Mouse (Mus musculus): ENCODE results near the gene Eapp. TPM values are rescaled to one million over a fixed set of nuclear protein-coding genes. Genes with fewer than 3 reads are reported as not detected.
A peak's percentile ranks its signal among the peaks of the same experiment; 100 is the strongest.
"Not testable (repeated sequence)": the region's sequence is repeated elsewhere in the genome, so short reads cannot be mapped to it uniquely, and the experiment has no call there.

The Eapp gene
- polyA plus RNA-seq, 1 experiment from 2014 or later = 52.7 TPM

DNA sequence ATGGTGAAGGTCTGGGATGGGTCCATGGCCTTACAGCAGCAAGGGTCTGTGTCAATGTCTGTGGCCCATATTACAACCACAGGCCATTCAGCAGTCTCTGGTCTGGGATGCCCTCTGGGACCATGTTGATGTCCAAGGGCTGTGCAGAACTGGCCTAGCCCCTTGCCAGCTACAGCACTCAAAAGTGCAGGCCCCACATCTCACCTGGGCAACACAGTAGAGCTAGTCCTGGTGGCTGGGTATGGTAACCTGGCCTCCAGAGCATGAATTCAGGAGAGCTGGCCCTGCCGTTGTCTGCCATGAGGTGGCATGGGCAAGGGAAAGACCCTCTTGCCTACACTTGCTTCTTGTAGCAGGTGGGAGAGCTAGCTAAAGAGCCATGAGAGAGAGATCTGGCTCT, 27.6 kb downstream of the Eapp start:
- DNase-seq (ENCODE audit: low read depth, low spot score) = no peak
- CTCF ChIA-PET = interaction anchor here (1.1 kb wide), 1 partner anchor 21 kb away, joined by 3 read pairs; no protein-coding TSS in a partner anchor
- ATAC-seq = no peak
- TF ChIP-seq CTCF (IDR thresholded peaks at IDR 0.05) = no peak
- no peaks in the 10 kb centered on the region for H3K27me3 ChIP-seq
- POLR2A ChIA-PET = no interaction called here
- in situ Hi-C loops (cut with MboI; ENCODE audit: low pct_unique_long_range_greater_than_20kb) = no loop called here

DNA sequence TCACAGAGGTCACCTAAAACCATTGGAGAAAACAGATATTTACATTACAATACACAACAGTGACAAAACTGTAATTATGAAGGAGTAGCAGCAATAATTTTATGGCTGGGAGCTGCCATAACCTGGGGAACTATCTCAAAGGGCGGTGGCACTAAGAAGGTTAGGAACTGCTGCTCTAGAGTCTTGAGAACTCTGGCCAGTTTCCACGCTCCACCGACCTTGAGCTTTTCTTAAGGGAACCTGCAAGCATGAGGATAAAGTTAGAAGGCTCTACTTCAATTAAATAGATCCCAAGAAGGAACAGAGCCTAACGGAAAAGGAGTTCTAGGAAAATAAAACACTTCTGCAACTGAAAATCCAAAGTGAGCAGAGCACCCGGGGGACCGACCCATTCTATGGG, 30.2 kb downstream of the Eapp start:
- ChIA-PET CTCF (no interaction called here), POLR2A (no interaction called here)
- no peak for DNase-seq (ENCODE audit: low read depth, low spot score)
- ATAC-seq = no peak
- no peak for TF ChIP-seq CTCF (IDR thresholded peaks at IDR 0.05)
- no peaks in the 10 kb centered on the region for H3K27me3 ChIP-seq
- in situ Hi-C loops (cut with MboI; ENCODE audit: low pct_unique_long_range_greater_than_20kb) = no loop called here

DNA sequence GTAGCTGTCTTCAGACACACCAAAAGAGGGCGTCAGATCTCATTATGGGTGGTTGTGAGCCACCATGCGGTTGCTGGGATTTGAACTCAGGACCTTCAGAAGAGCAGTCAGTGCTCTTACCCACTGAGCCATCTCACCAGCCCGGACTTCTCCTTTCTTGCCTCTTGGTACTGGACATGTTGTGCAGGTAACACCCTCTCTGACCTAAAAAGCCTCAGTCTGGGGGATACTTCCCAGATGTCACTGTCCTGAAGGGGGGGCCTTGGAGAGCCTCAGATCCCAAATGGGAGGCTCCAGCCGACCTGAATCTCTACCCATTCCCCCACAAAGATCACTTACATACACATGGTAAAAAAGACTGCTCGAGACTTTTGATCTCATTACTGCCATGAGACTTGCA, 34.2 kb downstream of the Eapp start:
- in situ Hi-C loops (cut with MboI; ENCODE audit: low pct_unique_long_range_greater_than_20kb); ATAC-seq; DNase-seq (ENCODE audit: low read depth, low spot score); H3K27me3 ChIP-seq; POLR2A ChIA-PET; CTCF ChIA-PET: not testable (repeated sequence)

DNA sequence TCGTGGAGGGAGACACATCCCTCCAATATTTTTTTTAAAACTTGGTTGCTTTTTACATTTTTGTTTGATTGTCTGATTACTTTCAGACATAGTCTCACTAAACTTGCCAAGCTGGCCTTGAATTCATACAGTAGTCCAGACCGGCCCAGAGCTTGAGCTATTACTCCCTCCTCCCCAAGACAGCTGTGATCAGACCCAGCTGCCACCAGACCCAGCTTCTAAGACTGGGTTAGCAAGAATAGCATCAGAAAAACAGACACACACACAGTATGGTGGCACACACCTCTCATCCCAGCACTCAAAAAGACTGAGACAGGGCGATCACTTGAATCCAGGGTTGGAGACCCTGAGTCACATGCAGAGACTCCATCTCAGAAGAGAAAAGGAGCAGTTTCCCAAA, 35.8 kb downstream of the Eapp start:
- no peak for TF ChIP-seq CTCF (IDR thresholded peaks at IDR 0.05)
- ChIA-PET POLR2A (no interaction called here), CTCF (no interaction called here)
- ATAC-seq = no peak
- DNase-seq (ENCODE audit: low read depth, low spot score) = no peak
- no peaks in the 10 kb centered on the region for H3K27me3 ChIP-seq
- in situ Hi-C loops (cut with MboI; ENCODE audit: low pct_unique_long_range_greater_than_20kb) = no loop called here

DNA sequence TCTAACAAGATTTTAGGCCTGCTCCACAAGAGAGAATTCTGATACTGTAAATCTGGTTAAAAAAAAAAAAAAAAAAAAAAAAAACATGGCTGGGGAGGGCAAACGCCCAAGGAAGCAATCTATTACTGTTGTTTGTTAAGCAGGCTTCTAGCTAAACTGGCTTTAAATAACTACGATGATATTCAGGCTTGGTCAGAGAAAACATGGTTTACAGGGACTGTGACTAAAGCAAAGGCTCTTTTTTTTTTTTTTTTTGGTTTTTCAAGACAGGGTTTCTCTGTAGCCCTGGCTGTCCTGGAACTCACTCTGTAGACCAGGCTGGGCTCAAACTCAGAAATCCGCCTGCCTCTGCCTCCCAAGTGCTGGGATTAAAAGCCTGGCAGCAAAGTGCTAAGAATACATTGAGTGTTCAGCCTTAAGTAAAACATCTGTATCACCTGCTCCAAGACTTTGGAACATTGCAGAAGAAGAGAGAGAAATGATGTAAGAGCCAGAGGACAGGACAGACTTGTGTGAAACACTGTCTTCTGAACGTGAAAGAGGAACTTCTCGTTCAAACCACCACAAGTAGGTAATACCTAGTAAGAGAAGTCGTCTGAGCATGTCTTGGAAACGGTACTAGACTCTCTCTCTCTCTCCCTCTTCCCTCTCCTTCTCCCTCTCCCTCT, 37.1 kb downstream of the Eapp start:
- ATAC-seq = no peak
- no peak for DNase-seq (ENCODE audit: low read depth, low spot score)
- POLR2A ChIA-PET = no interaction called here
- CTCF ChIA-PET = no interaction called here
- in situ Hi-C loops (cut with MboI; ENCODE audit: low pct_unique_long_range_greater_than_20kb) = no loop called here
- no peaks in the 10 kb centered on the region for H3K27me3 ChIP-seq
- TF ChIP-seq CTCF (IDR thresholded peaks at IDR 0.05) = no peak

DNA sequence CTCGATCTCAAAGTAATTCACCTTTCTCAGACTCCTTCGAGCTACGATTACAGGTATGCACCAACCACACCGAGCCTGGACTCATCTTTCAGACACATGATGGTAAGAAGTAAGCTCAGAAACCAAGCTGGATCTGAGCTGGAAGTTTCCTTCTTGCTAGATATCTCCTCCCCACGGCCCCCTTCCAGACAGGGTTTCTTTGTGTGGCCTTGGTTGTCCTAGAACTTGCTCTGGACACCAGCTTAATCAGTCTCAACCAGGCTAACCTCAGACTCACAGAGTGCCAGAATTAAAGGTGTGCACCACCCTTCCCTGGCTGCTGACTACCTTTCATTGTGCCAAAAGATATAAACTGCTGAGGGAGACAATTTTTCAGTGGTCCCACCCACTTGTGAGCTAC, 37.7 kb downstream of the Eapp start:
- no peak for TF ChIP-seq CTCF (IDR thresholded peaks at IDR 0.05)
- in situ Hi-C loops (cut with MboI; ENCODE audit: low pct_unique_long_range_greater_than_20kb) = no loop called here
- H3K27me3 ChIP-seq = no peaks in the 10 kb centered on the region
- ATAC-seq = no peak
- no peak for DNase-seq (ENCODE audit: low read depth, low spot score)
- CTCF ChIA-PET = no interaction called here
- POLR2A ChIA-PET = no interaction called here

DNA sequence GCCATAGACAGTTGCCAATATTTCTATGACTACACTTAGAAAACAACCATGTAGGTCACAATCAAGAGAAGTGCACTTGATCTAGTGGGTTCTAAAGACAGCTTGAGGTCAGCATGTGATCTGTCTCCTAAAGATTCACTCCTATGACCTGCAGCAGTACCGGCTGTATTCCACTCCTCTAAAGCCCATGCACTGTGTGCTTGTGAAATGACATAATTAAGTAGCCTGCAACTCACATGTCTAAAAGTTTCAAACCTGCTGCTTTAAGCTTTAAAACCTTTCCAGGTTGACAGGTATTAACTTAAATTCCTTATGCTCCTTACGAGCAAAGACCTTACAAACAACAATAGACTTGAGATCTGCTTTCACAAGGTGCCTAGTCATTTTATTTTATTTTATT, 38.5 kb downstream of the Eapp start:
- ChIA-PET POLR2A (no interaction called here), CTCF (no interaction called here)
- TF ChIP-seq CTCF (IDR thresholded peaks at IDR 0.05) = no peak
- DNase-seq (ENCODE audit: low read depth, low spot score) = no peak
- in situ Hi-C loops (cut with MboI; ENCODE audit: low pct_unique_long_range_greater_than_20kb) = no loop called here
- no peaks in the 10 kb centered on the region for H3K27me3 ChIP-seq
- no peak for ATAC-seq

DNA sequence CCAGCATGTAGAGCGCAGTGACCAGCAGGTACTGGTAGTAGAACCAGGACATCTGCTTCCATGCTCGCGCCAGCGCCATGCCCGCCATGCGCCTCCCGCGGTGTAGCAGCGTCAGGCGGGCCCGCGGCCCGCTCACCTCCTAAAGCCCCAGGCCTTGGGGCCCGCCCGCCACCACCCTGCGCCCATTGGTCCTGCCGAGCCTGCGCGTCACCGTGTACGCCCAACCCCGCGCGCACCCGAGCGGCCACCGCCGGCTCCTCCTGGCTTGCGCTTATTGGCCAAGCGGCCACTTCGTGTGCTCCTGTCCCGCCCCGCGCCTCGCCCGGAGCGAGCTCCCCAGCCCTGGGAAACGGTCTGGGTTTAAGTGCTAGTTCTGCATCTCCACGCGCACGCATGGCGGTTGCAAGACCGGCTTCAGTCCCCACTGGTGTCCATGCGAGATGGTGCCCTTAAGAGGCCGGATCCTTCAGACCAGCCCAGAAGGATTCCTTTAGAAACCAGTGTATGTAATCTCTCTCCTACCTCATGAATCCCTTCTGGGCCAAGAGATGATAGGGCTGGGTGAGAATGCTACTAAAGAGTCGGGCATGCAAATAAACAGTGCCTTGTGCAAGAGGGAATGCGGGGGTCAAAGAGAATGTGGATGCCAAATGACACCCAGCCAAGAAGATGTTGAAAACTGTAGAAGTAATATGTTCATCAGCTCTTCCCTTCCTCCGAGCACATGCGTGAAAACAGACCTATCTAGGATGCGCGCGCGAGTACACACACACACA, 39.1 kb downstream of the Eapp start, which contains the start of gene Sptssa:
TSS of gene Sptssa (minus strand) at position 178 of the 776 bp plus-strand sequence.
- DNase-seq (ENCODE audit: low read depth, low spot score) (peak; percentile 53), ATAC-seq (peak; percentile 99)
- TF ChIP-seq CTCF (IDR thresholded peaks at IDR 0.05) = no peak
- no peaks in the 10 kb centered on the region for H3K27me3 ChIP-seq
- ChIA-PET POLR2A (no interaction called here), CTCF (no interaction called here)
- in situ Hi-C loops (cut with MboI; ENCODE audit: low pct_unique_long_range_greater_than_20kb) = no loop called here

DNA sequence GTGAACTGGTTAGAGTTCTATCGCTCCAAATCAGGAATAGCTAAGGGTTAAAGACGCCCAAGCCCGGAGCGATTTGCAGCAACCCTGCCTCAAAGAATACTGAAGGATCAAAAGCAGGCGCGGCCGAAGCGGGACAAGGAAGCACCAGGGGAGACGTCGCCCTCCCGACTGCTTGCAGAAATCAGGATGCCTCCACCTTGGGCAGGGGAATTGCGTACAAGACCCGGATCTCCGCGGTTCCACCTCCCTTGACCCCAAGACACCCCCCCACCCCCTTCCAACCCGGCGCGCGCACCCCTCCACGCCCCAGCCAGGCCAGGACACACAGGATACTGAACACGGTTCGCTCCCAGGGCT, 39.7 kb downstream of the Eapp start:
- no peaks in the 10 kb centered on the region for H3K27me3 ChIP-seq
- ChIA-PET CTCF (no interaction called here), POLR2A (no interaction called here)
- DNase-seq (ENCODE audit: low read depth, low spot score) (no peak), ATAC-seq (peak; percentile 13)
- TF ChIP-seq CTCF (IDR thresholded peaks at IDR 0.05) = no peak
- in situ Hi-C loops (cut with MboI; ENCODE audit: low pct_unique_long_range_greater_than_20kb) = no loop called here

DNA sequence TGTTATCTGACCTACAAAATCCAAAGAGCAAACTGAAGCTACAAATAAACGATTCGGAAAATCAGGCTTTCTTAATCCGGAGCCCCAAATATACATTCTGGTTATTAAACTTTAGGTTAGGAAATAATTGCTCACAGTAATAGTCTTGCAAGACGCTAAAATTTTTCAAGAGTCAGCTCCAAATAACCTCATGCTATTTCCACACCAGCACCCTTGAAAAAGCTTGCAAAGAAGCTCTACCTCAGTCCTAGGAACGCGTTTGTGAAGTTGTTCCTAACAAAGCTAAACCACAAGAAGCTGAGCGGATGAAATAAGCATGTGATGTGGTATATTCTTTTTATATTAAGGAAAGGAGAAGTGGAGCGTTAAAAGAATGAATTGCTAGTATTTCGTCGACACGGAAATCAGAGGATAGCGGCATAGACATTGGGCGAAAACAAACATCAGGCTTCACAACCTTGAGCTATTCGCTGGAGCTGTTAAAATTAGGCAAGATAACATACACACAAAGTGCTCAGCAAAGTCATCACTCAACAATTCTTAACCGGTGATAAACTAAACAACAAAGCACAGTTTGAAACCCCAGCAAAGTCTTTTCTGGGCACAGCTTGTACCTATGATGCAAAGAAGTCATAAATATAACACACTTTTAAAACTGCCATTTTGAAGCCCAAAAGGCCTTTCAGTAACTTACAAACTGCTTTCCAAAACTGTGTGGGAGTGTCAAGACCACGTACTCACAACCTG, 40.2 kb downstream of the Eapp start:
- POLR2A ChIA-PET = no interaction called here
- in situ Hi-C loops (cut with MboI; ENCODE audit: low pct_unique_long_range_greater_than_20kb) = no loop called here

DNA sequence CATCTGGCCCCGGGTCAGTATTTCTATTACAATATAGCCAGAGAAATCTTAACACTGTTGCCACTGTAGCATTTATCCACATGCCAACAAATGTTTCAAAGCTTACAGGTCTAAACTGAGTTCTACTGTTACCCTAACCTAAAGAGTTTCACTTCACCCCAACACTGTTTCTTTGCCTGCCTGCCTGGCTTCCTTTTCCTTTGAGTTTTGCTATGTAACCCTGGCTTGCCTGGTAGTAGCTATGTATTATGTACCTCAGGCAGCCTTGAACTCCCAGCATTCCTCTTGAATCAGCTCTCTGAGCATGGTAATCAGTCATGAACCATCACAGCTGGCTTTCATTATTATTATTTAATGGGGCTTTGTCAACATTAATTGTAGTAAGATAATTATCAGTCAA, 41.0 kb downstream of the Eapp start:
- CTCF ChIA-PET = interaction anchor here (1.3 kb wide), 1 partner anchor 21 kb away, joined by 3 read pairs; no protein-coding TSS in a partner anchor

More for the DNA sequence above, 40.2 kb downstream of the Eapp start:
- CTCF ChIA-PET = interaction anchor here (1.3 kb wide), 1 partner anchor 22 kb away, joined by 3 read pairs; no protein-coding TSS in a partner anchor
- ATAC-seq (no peak), DNase-seq (ENCODE audit: low read depth, low spot score) (no peak)
- H3K27me3 ChIP-seq = no peaks in the 10 kb centered on the region
- TF ChIP-seq CTCF (IDR thresholded peaks at IDR 0.05) = no peak

More for the DNA sequence above, 41.0 kb downstream of the Eapp start:
- POLR2A ChIA-PET = no interaction called here
- H3K27me3 ChIP-seq = no peaks in the 10 kb centered on the region
- no peak for TF ChIP-seq CTCF (IDR thresholded peaks at IDR 0.05)
- ATAC-seq (no peak), DNase-seq (ENCODE audit: low read depth, low spot score) (no peak)
- in situ Hi-C loops (cut with MboI; ENCODE audit: low pct_unique_long_range_greater_than_20kb) = no loop called here

All from Patski (cell line).